In the genomic region with DNA sequence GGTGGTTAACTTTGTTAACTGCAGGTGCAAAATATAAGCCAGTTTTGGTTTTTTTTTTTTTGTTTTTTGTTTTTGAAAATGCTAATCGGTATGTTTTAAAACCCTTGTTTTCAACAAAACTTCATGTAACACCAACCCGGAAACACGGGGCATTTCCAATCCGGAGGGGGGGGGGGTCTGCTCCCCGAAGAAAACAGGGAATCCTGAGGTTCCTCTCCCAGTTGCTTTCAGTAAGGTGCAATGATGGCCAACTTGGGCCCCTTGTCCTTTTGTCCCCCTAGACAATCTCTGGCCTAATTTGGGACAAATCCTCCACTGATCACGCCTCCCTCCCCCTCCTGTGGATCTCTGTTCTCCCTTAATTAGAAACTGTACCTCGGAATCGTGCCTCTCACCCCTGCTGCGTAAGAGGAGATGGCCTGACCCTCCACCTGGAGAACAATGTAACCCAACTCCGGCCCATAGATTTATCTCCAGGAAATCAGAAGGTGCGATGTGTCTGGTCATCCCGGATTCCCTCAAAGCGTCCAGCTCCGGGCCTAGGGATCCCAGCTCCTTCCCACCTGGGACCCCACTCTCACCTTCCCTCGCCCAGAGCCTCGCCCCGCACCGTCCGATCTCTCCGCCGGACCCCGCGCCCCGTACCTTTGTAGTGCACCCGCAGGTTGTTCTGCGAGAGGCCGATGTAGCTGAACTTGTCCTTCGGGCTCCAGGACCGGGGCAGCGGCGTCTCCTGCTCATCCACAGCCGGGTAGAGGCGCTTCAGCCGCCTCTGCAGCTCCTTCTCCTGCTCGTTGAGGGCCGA, we compare ENCODE assay signal across 8 mouse cellular contexts. TPM values are rescaled to one million over a fixed set of nuclear protein-coding genes. Genes with fewer than 3 reads are reported as not detected.
DNase-seq lines count a peak whose midpoint lies in the region; ATAC-seq and TF ChIP-seq lines count a peak whose summit lies in the region.

No protein-coding gene starts in this region.

- peak overlapping the region; percentile 81 for H3K4me2 ChIP-seq in embryonic facial prominence, embryonic 13.5 days
- peak overlapping the region; percentile 68 for H3K4me2 ChIP-seq in heart, embryonic 14.5 days (ENCODE audit: low read length)

- peak overlapping the region; percentile 98 for H3K27ac ChIP-seq in embryonic facial prominence, embryonic 13.5 days
- peak overlapping the region; percentile 80 to 99 for H3K27ac ChIP-seq in heart, embryonic 14.5 days (replicated peaks in 1 of 2; ENCODE audit: control insufficient read depth in 1 of 2, insufficient read depth in 1 of 2, low read depth in 2 of 2, low read length in 2 of 2)
- H3K27ac ChIP-seq in spleen, adult 2 months (ENCODE audit: insufficient read depth, low read length), result peak overlapping the region; percentile 80

- peak; percentile 51 for DNase-seq in adrenal gland, postnatal 10 days
- peak; percentile 30 to 58 for DNase-seq in kidney, postnatal 25 days
- peak in 1 of 2 experiments; percentile 18 for DNase-seq in spleen, adult 2 months (ENCODE audit: low read depth in 1 of 2, low spot score in 2 of 2)

- H3K9me3 ChIP-seq in E14TG2a.4 (ENCODE audit: low read length), result no peaks in the 10 kb centered on the region
- H3K9me3 ChIP-seq in embryonic facial prominence, embryonic 13.5 days, result no peaks in the 10 kb centered on the region
- no peaks in the 10 kb centered on the region for H3K9me3 ChIP-seq in heart, embryonic 14.5 days (ENCODE audit: control insufficient read depth, low read length)

- peaks cover 17% of the 10 kb centered on the region; the same call in 1 of the 2 replicates for H3K27me3 ChIP-seq in E14TG2a.4 (ENCODE audit: insufficient read depth, low read length)
- H3K27me3 ChIP-seq in embryonic facial prominence, embryonic 13.5 days, result no peaks in the 10 kb centered on the region
- no peaks in the 10 kb centered on the region for H3K27me3 ChIP-seq in heart, embryonic 14.5 days (ENCODE audit: control insufficient read depth, insufficient read depth, low read length)
- H3K27me3 ChIP-seq in spleen, adult 2 months (ENCODE audit: control insufficient read depth, insufficient read depth, low read length), result no peaks in the 10 kb centered on the region

- no peak; the same call in 1 of the 2 replicates for ATAC-seq in embryonic facial prominence, embryonic 13.5 days (ENCODE audit: insufficient number of reproducible peaks, insufficient read depth, low FRiP score, low TSS enrichment, low read depth)
- ATAC-seq in heart, embryonic 14.5 days (ENCODE audit: insufficient number of reproducible peaks, insufficient read depth, low FRiP score, low read depth), result no peak
- 0 out of 2 replicates have a peak, but pooled peaks have one; percentile 39 for ATAC-seq in megakaryocyte-erythroid progenitor cell, adult 5-6 weeks (replicated peaks; ENCODE audit: low FRiP score, low TSS enrichment, poor library complexity, severe bottlenecking)
- ATAC-seq in megakaryocyte progenitor cell, adult 5-6 weeks (replicated peaks; ENCODE audit: poor library complexity), result no peak

- no peak for TF ChIP-seq POLR2A in spleen, adult 2 months (IDR thresholded peaks at IDR 0.05; ENCODE audit: low read depth, low read length)

- no peak for TF ChIP-seq CTCF in E14TG2a.4 (conservative IDR thresholded peaks at IDR 0.05; ENCODE audit: low read length)
- no peak for TF ChIP-seq CTCF in spleen, adult 2 months (IDR thresholded peaks at IDR 0.05; ENCODE audit: extremely low read depth, insufficient read depth, insufficient read length, insufficient replicate concordance)

- under 1% methylated on average over 36 of the region's 36 CpGs for WGBS in embryonic facial prominence, embryonic 13.5 days
- WGBS in heart, embryonic 14.5 days, result under 1% methylated on average over 36 of the region's 36 CpGs
- WGBS in spleen, adult 2 months, result under 1% methylated on average over 36 of the region's 36 CpGs

- peaks cover 28% of the 10 kb centered on the region for H3K4me1 ChIP-seq in E14TG2a.4 (replicated peaks; ENCODE audit: low read depth, low read length)
- peaks cover 13% of the 10 kb centered on the region for H3K4me1 ChIP-seq in embryonic facial prominence, embryonic 13.5 days
- peaks cover 3 to 18% of the 10 kb centered on the region in 2 experiments; a peak in 3 of 4 replicates for H3K4me1 ChIP-seq in heart, embryonic 14.5 days (ENCODE audit: control insufficient read depth in 2 of 2, insufficient read depth in 2 of 2, low read length in 2 of 2)
- H3K4me1 ChIP-seq in spleen, adult 2 months (ENCODE audit: control insufficient read depth, insufficient read depth, insufficient read length), result peaks cover 6% of the 10 kb centered on the region; the same call in 1 of the 2 replicates

- no peaks in the 10 kb centered on the region for H3K36me3 ChIP-seq in E14TG2a.4 (ENCODE audit: insufficient read depth, low read length)
- no peaks in the 10 kb centered on the region for H3K36me3 ChIP-seq in embryonic facial prominence, embryonic 13.5 days
- H3K36me3 ChIP-seq in heart, embryonic 14.5 days (ENCODE audit: control insufficient read depth, insufficient read depth, low read length), result 0 out of 2 replicates have a peak, but pooled peaks cover 3% of the 10 kb centered on the region
- H3K36me3 ChIP-seq in spleen, adult 2 months (ENCODE audit: control insufficient read depth, insufficient read depth, low read length), result no peaks in the 10 kb centered on the region

- peak overlapping the region; percentile 90 for H3K4me3 ChIP-seq in E14TG2a.4 (replicated peaks; ENCODE audit: low read length)
- peak overlapping the region; percentile 99 for H3K4me3 ChIP-seq in embryonic facial prominence, embryonic 13.5 days
- H3K4me3 ChIP-seq in heart, embryonic 14.5 days (ENCODE audit: control insufficient read depth in 1 of 2, insufficient read depth in 1 of 2, low read depth in 1 of 2, low read length in 2 of 2), result peak overlapping the region; percentile 98 to 99
- H3K4me3 ChIP-seq in spleen, adult 2 months (ENCODE audit: extremely low read depth, insufficient read depth, insufficient read length), result peak overlapping the region; percentile 94

- peak overlapping the region; percentile 98 for H3K9ac ChIP-seq in embryonic facial prominence, embryonic 13.5 days
- H3K9ac ChIP-seq in heart, embryonic 14.5 days (ENCODE audit: low read length), result peak overlapping the region; percentile 99

RNA-seq across cellular contexts. Expression of a gene that starts 1.1 kb away (rescaled TPM):
- total RNA-seq in adrenal gland, postnatal 10 days (2021), result 10 to 100 TPM; 53.1 to 59.9 TPM
- 11.0 and 11.1 TPM in 2 replicates for polyA plus RNA-seq in embryonic facial prominence, embryonic 13.5 days (2015; fragmentation: Nextera tagmentation; extraction: Ambion mirVana)
- 8.8 and 13.7 TPM in 2 replicates for polyA plus RNA-seq in heart, embryonic 14.5 days (2014; fragmentation: Nextera tagmentation; extraction: Ambion mirVana)
- 36.8 and 36.9 TPM in 2 replicates for total RNA-seq in megakaryocyte-erythroid progenitor cell, adult 5-6 weeks (2014; fragmentation: Nextera tagmentation)
- 54.2 and 60.4 TPM in 2 replicates for total RNA-seq in megakaryocyte-erythroid progenitor cell, adult 5-6 weeks (2017)
- 14.4 and 15.7 TPM in 2 replicates for polyA plus RNA-seq in spleen, adult 2 months (2012; rRNA removed)
- 82.8 and 98.1 TPM in 2 replicates for total RNA-seq in megakaryocyte progenitor cell, adult 5-6 weeks (2015)
- 64.5 and 82.0 TPM in 2 replicates for total RNA-seq in megakaryocyte progenitor cell, adult 5-6 weeks (2017)
